Mouse (Mus musculus) kidney, adult 2 months (tissue): ENCODE measurements around the gene Lrig3. TPM values are rescaled to one million over a fixed set of nuclear protein-coding genes. Genes with fewer than 3 reads are reported as not detected.

Experiments used
- DNase-seq: peaks from one replicate; pipeline ENCODE4 v3.0.0; 2021
- H3K27ac ChIP-seq: fragments of 200-500 bp; 2 replicates; pipeline ENCODE4 v1.5.1; 2012; ENCODE audit warnings: low read depth, low read length, control low read depth, inconsistent platforms; ENCODE audit not compliant: insufficient read depth
- H3K27me3 ChIP-seq: fragments of 200-500 bp; replicated peaks from 2 replicates; pipeline ENCODE4 v1.6.1; 2012; ENCODE audit warnings: mild to moderate bottlenecking, moderate library complexity, low read length, inconsistent platforms; ENCODE audit not compliant: control insufficient read depth, insufficient read depth
- H3K36me3 ChIP-seq: fragments of 200-500 bp; 2 replicates; pipeline ENCODE4 v1.6.1; 2012; ENCODE audit warnings: mild to moderate bottlenecking, moderate library complexity, low read length, inconsistent platforms; ENCODE audit not compliant: control insufficient read depth, insufficient read depth
- H3K4me1 ChIP-seq: fragments of 200-500 bp; 2 replicates; pipeline ENCODE4 v1.6.1; 2011; ENCODE audit warnings: low read length; ENCODE audit not compliant: control insufficient read depth, insufficient read depth
- H3K4me3 ChIP-seq: fragments of 200-500 bp; 2 replicates; pipeline ENCODE4 v1.5.1; 2011; ENCODE audit warnings: mild to moderate bottlenecking, low read depth, low read length, control low read depth; ENCODE audit not compliant: insufficient read depth
- CTCF ChIP-seq: fragments of 200-500 bp; conservative IDR thresholded peaks from 2 replicates; pipeline ENCODE4 v1.5.1; 2011; ENCODE audit warnings: low read depth, mild to moderate bottlenecking, control low read depth, low read length, moderate library complexity, mixed read lengths; ENCODE audit not compliant: insufficient read depth, insufficient read length
- POLR2A ChIP-seq: fragments of 200-500 bp; IDR thresholded peaks from one replicate; pipeline ENCODE4 v1.6.1; 2011; ENCODE audit warnings: low read depth, low read length, control low read depth
- WGBS: fragments of 180-500 bp; shearing (Covaris S2); methylation state at CpG from one replicate; pipeline ENCODE4 v1.1.7; 2018; 5-methylcytosine and 5-hydroxymethylcytosine counted together
- polyA plus RNA-seq: library from polyadenylated mRNA; depleted of rRNA; stranded (reverse); fragments of >200 nt; gene quantifications from 2 replicates; pipeline ENCODE4 v1.2.3, GENCODE M21; 2012

Lrig3 gene
- polyA plus RNA-seq, 1 experiment, result 7.1 TPM

DNA sequence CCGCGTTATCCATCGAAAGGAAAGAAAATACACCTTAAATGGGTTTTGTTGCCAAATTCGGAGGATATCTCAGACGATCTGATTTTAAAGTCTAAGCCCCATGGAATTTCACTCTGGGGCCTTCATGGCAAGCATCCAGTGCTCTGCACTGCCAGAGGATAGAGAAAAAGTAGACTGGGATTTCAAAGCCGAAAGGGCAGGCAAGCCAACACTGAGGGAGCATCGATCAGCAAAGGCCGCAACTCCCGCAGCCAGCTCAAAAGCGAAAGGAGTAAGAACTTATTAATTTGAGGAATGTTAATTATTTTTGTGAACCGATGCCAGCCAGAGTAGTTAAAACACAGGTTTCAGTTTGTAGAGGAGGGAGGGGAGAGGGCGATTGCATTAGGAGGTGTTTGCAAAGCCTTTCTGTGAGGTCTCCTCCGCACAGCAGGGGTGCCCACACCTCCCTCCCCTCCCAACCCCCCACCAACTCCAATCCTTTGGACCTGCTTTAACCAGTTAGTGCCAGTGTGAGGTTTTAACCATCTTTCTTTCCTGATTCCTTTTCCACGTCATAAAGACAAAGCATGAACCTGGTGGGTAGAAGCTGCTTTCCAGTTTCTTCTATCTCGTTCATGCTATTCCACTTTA lies 17.0 kb upstream of the Lrig3 start:
- no peak overlapping the region; the same call in 1 of the 2 replicates for H3K4me3 ChIP-seq
- DNase-seq, result peak; percentile 36
- H3K4me1 ChIP-seq, result peaks cover 4% of the 10 kb centered on the region; the same call in 1 of the 2 replicates
- TF ChIP-seq POLR2A (no peak), CTCF (no peak)
- H3K27ac ChIP-seq, result no peak overlapping the region
- no peaks in the 10 kb centered on the region for H3K27me3 ChIP-seq
- 32% methylated on average over 15 of the region's 15 CpGs for WGBS
- no peaks in the 10 kb centered on the region for H3K36me3 ChIP-seq

DNA sequence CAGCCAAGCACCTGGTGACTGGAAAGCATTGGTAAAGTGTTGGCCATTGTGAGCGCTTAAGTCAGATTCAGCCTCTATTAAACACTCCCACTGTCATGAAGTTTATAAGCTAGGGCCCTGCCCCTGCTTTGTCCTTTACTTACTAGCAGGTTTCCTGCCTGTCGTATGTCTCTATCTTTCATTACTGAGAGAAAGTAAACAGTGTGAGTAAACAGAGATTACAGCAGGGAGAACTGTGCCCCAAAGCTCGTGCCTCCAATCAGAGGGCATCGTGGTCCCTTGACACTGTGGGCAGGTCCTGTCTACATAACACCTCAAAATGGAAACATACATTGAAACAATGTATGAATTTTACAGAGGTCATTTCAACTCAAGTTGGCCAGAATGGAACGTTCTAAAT lies 14.3 kb upstream of the Lrig3 start:
- Histone ChIP-seq H3K27ac (no peak overlapping the region), H3K27me3 (no peaks in the 10 kb centered on the region), H3K4me3 (no peak overlapping the region), H3K36me3 (no peaks in the 10 kb centered on the region), H3K4me1 (peaks cover 4% of the 10 kb centered on the region; the same call in 1 of the 2 replicates)
- 78% methylated on average over 5 of the region's 5 CpGs for WGBS
- no peak for TF ChIP-seq CTCF
- TF ChIP-seq POLR2A, result no peak
- no peak for DNase-seq

DNA sequence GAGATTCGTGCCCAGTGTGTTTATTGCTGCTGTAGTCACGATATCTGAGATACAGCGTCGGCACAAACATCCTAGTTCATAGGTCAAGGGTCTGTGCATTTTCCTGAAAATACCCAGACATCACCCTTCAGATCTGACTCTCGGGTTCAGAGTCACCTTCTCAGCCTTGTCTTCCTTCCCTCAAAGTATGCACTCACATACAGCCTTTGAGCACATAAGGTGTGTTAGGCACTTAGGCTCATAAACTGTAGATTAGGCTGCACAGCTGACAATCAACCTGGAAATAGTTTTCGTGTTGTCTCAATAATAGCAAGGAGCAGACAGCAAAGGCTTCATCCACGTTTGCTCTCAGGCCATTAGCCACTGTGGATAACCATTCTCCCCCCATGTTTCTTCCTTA lies 11.6 kb upstream of the Lrig3 start:
- Histone ChIP-seq H3K4me3 (no peak overlapping the region), H3K36me3 (no peaks in the 10 kb centered on the region), H3K4me1 (no peaks in the 10 kb centered on the region), H3K27me3 (no peaks in the 10 kb centered on the region), H3K27ac (no peak overlapping the region)
- WGBS, result 82% methylated on average over 7 of the region's 7 CpGs
- DNase-seq, result no peak
- TF ChIP-seq POLR2A, result no peak
- no peak for TF ChIP-seq CTCF

DNA sequence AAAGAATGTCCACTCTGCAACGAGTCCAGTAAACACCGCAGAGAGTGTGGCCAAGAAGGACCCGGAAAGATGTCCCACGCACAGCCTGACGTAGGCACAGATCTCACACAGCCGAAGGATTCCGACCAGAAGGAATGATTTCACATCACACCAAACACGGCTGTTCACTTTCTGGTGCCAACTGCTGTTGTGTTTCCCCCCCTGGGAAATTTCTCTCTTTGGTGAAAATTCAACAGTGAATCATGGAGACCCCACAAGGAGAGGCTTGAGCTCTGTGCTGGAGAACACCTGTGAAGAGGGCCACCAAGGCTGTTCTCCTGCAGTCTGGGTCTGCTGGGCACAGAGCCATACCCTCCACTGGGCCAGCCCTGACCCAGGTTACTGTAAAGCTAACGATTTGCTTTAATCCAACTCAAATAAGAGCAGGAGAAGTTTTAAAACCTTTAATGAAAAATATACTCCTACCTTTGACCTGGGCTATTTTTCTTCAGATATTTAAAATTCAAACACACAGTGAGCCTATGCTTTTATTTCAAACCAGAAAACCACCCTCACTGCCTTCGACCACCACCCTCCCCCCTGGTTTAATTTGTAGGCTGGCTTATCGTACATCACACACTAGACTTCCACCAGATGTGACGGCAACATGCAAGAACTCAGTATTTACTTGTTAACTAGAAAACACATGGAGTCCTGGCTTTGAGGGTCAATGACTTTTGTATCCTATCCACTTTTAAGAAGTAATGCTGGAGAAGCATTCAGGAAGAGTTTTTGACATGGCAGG lies 11.0 kb upstream of the Lrig3 start:
- 72% methylated on average over 12 of the region's 12 CpGs for WGBS
- no peak for TF ChIP-seq CTCF
- TF ChIP-seq POLR2A, result no peak
- H3K4me1 ChIP-seq, result no peaks in the 10 kb centered on the region
- no peaks in the 10 kb centered on the region for H3K27me3 ChIP-seq
- H3K27ac ChIP-seq, result no peak overlapping the region
- no peaks in the 10 kb centered on the region for H3K36me3 ChIP-seq
- no peak for DNase-seq
- H3K4me3 ChIP-seq, result no peak overlapping the region

DNA sequence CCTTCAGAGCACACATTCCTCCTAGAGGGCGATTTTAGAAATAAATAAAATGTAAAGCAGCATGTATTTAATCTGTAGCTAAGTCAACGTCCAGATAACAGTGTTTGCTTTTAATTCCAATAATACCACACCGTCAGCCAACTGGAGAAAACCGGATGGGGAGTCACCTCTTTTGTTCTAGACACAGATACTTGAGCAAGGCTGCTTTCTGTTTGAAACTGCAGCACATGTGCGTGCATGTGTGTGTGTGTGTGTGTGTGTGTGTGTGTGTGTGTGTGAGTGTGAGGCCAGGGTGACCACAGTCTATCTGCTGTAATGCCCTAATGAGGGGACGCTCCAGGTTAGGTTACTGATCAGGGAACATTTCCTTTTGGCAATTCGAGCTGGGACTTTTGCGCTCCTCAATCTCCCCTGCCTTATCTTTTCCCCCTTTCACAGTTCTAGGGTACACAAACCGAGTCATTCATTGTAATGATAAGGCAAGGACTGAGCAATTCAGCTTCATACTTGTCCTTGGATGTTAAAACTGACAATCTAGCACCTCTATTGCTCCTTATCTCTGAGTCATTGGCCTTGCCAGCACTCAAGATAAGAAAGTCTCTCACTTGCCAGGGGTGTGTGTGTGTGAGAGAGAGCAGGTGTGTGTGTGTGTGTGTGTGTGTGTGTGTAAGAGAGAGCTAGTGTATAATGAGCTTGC lies 4.4 kb upstream of the Lrig3 start:
- TF ChIP-seq CTCF (no peak), POLR2A (no peak)

DNA sequence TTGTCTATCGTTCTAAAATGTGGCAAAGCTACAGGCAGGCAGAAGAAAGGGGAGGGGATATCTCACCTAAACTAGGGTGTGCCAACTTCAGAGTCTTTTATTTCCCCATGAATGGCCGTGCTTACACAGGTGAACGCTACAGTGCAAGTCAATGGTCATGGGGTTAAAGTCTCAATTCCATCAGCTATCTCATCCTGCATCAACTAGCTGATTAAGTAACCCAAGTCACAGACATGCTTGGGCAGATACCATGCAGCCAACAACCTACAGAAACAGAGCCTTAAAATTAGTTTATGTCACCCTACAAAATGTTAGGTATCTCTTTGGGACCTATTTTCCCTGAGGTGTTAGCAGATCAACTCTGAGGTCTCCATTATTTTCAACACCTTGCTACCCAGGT lies 1.3 kb upstream of the Lrig3 start:
- no peaks in the 10 kb centered on the region for H3K36me3 ChIP-seq
- H3K27me3 ChIP-seq, result no peaks in the 10 kb centered on the region
- WGBS, result 51% methylated on average over 3 of the region's 3 CpGs
- no peak for TF ChIP-seq POLR2A
- TF ChIP-seq CTCF, result no peak
- no peak overlapping the region for H3K27ac ChIP-seq
- H3K4me1 ChIP-seq, result peaks cover 3% of the 10 kb centered on the region; the same call in 1 of the 2 replicates
- DNase-seq, result peak; percentile 63
- no peak overlapping the region for H3K4me3 ChIP-seq

More for the DNA sequence above, 4.4 kb upstream of the Lrig3 start:
- H3K4me1 ChIP-seq, result no peaks in the 10 kb centered on the region
- H3K4me3 ChIP-seq, result no peak overlapping the region
- DNase-seq, result no peak
- 50% methylated on average over 9 of the region's 9 CpGs for WGBS
- no peak overlapping the region for H3K27ac ChIP-seq
- H3K27me3 ChIP-seq, result no peaks in the 10 kb centered on the region
- H3K36me3 ChIP-seq, result no peaks in the 10 kb centered on the region
